Mouse (Mus musculus) small intestine, adult 2 months (tissue): ENCODE measurements at regions not wholly inside any gene's neighbourhood (a gene's known extent, or its start where the extent isn't known, plus 50 kb on each side); places are given as distances from the start of the nearest gene placed in this dataset.

Experiments used
- CTCF ChIP-seq: fragments of 200-500 bp; IDR thresholded peaks from 2 replicates; pipeline ENCODE4 v1.5.1; 2012; ENCODE audit warnings: low read depth, mild to moderate bottlenecking, control low read depth, inconsistent platforms, low read length, moderate library complexity, mixed read lengths; ENCODE audit not compliant: insufficient replicate concordance, insufficient read length; ENCODE audit errors: extremely low read depth
- POLR2A ChIP-seq: fragments of 200-500 bp; IDR thresholded peaks from 2 replicates; pipeline ENCODE4 v1.6.1; 2012; ENCODE audit warnings: low read depth, mild to moderate bottlenecking, control low read depth, inconsistent platforms, low read length, moderate library complexity

DNA sequence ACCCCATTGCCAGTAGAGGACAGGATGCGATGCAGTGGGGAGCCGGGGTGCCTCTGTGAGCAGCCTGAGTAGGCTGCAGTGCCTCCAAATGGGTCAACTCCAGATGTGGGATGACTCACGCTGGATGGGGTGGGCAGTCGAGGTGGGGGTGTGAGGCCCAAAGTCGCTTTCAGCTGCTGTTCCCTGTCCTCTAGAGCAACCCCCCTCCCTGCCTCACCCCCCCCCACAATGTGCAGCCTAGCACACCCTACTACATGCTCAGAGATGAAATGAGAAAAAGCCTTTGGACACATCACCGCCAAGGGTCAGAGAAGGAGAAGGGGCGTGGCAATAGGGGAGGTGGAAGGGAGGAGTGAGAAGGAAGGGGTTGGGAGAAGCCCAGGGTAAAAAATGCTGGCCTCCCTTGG lies 61.9 kb upstream of the Col1a1 start:
- no peak for TF ChIP-seq CTCF
- no peak for TF ChIP-seq POLR2A
